Mouse (Mus musculus) gastrocnemius, postnatal 14 days (tissue): ENCODE measurements around the gene Cdkl5. TPM values are rescaled to one million over a fixed set of nuclear protein-coding genes. Genes with fewer than 3 reads are reported as not detected.

Experiments used
- DNase-seq: peaks from one replicate; pipeline ENCODE4 v3.0.0; 2021; ENCODE audit warnings: mixed read lengths
- intact Hi-C: fragments of 180-260 bp; cut with DNase I; formaldehyde crosslinking; loops from one replicate; pipeline ENCODE4 v1.15.1; 2025; ENCODE audit warnings: low total_unique reads
- total RNA-seq, 2 experiments: library from RNA; stranded (reverse); gene quantifications; 2 replicates each; pipeline ENCODE4 v1.2.3; 2021

Cdkl5 gene
- total RNA-seq, 2 experiments from 2014 or later = 1.2 to 1.4 TPM

GRCm38 (mm10) chrX:160765389-160766232, 228.9 kb downstream of the Cdkl5 start:
- intact Hi-C loops = no loop called here
- DNase-seq = peak; percentile 88

- no peak for DNase-seq
- intact Hi-C loops = no loop called here
Observed at GRCm38 (mm10) chrX:160750808-160751207, 243.7 kb downstream of the Cdkl5 start.

- DNase-seq = no peak
- intact Hi-C loops = no loop called here
Observed at GRCm38 (mm10) chrX:160748653-160749052, 245.9 kb downstream of the Cdkl5 start.

- DNase-seq = no peak
- intact Hi-C loops = no loop called here
Observed at GRCm38 (mm10) chrX:160745399-160745798, 249.1 kb downstream of the Cdkl5 start.

GRCm38 (mm10) chrX:160735650-160736049, 258.9 kb downstream of the Cdkl5 start, which contains the start of gene Ppef1:
TSS of gene Ppef1 (minus strand) at chrX:160735765.
- no peak for DNase-seq
- intact Hi-C loops = no loop called here

Other genes with a start within 250 kb of the Cdkl5 start
- gene Rs1, start 226.7 kb downstream of the Cdkl5 start, total RNA-seq = under 1 TPM; 0.08 to 0.09 TPM
- gene Gja6, start 87.7 kb downstream of the Cdkl5 start, total RNA-seq = under 1 TPM in 1 of 2 experiments, not detected in 1; 0.11 TPM
- under 1 TPM; 0.66 to 0.82 TPM for gene Scml2, start 122.5 kb upstream of the Cdkl5 start, total RNA-seq